Mouse (Mus musculus) midbrain, embryonic 15.5 days (tissue): ENCODE measurements around the gene Hyls1. TPM values are rescaled to one million over a fixed set of nuclear protein-coding genes. Genes with fewer than 3 reads are reported as not detected.
A peak's percentile ranks its signal among the peaks of the same experiment; 100 is the strongest.

ENCODE experiments used
- ATAC-seq: fragments of 200-750 bp; cut with Nextera tagmentation; replicated peaks from 2 replicates; pipeline ENCODE4 v1.8.0; 2017; ENCODE audit warnings: moderate TSS enrichment
- H3K27ac ChIP-seq: fragments of 300-500 bp; sonication (generic); 2 replicates; pipeline ENCODE4 v1.5.1; 2015; ENCODE audit warnings: mild to moderate bottlenecking, inconsistent platforms
- H3K27me3 ChIP-seq: fragments of 300-500 bp; sonication (generic); replicated peaks from 2 replicates; pipeline ENCODE4 v1.6.1; 2015; ENCODE audit warnings: inconsistent platforms
- H3K36me3 ChIP-seq: fragments of 300-500 bp; sonication (generic); replicated peaks from 2 replicates; pipeline ENCODE4 v1.6.1; 2015; ENCODE audit warnings: inconsistent platforms
- H3K4me1 ChIP-seq: fragments of 300-500 bp; sonication (generic); 2 replicates; pipeline ENCODE4 v1.6.1; 2015; ENCODE audit warnings: inconsistent platforms
- H3K4me2 ChIP-seq: fragments of 300-500 bp; sonication (generic); 2 replicates; pipeline ENCODE4 v1.6.1; 2015; ENCODE audit warnings: inconsistent platforms, mild to moderate bottlenecking, moderate library complexity
- H3K4me3 ChIP-seq: fragments of 300-500 bp; sonication (generic); 2 replicates; pipeline ENCODE4 v1.5.1; 2015; ENCODE audit warnings: mild to moderate bottlenecking, inconsistent platforms
- H3K9ac ChIP-seq: fragments of 300-500 bp; sonication (generic); 2 replicates; pipeline ENCODE4 v1.6.1; 2015; ENCODE audit warnings: mild to moderate bottlenecking, inconsistent platforms
- H3K9me3 ChIP-seq: fragments of 300-500 bp; sonication (generic); 2 replicates; pipeline ENCODE4 v1.6.1; 2016; ENCODE audit warnings: inconsistent platforms
- WGBS: fragments of 180-500 bp; shearing (Covaris S2); methylation state at CpG from one replicate; pipeline ENCODE4 v1.1.7; 2015; ENCODE audit warnings: mixed read lengths; 5-methylcytosine and 5-hydroxymethylcytosine counted together
- polyA plus RNA-seq: library from polyadenylated mRNA; unstranded; fragments of >200 nt; fragmentation: Nextera tagmentation; extraction: Ambion mirVana; gene quantifications from 2 replicates; pipeline ENCODE4 v1.2.1, GENCODE M21; 2015

Gene Hyls1
- polyA plus RNA-seq, 1 experiment from 2014 or later: 16.3 TPM

DNA sequence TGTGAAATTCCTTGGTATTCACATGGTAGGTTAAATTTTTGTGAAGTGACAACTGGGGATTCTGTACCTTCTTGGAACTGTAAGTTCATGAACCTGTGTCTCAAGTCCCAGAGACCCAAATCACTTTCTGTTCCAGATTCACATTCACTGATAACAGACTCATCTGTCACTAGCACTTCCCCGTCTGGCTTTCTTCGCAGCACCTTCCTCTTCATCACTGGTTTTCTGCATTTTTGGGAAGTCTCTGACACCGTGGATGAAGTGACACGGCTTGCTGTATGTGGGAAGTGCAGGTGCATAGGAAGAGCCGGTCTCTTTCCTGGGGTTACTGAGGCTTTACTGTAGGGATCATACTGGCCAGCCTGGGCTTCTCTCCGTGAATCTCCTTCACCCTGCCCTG lies 8.6 kb downstream of the Hyls1 start:
- no peaks in the 10 kb centered on the region for H3K27me3 ChIP-seq
- 93% methylated on average over 6 of the region's 6 CpGs for WGBS

DNA sequence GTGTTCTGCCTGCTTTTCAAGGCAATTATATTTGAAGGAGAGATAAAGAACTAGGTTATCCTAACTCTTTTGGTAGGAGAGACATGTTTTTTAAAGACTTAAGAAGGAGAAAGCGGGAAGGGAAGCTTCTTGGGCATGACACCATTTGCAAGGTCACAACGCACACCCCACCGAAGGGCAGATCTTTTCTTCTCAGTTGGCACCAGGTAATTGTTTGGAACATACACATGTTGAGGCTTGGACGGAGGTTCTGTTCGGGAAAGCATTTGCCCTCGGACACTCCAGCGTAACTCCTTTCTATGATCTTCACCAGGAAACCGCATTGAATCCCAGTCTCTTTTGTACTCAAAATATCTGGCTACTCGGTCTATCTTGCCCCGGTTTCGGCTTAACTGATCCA lies 9.1 kb downstream of the Hyls1 start:
- no peaks in the 10 kb centered on the region for H3K27me3 ChIP-seq
- H3K9ac ChIP-seq: no peak overlapping the region
- ATAC-seq: no peak
- H3K36me3 ChIP-seq: peaks cover 15% of the 10 kb centered on the region
- H3K4me3 ChIP-seq: no peak overlapping the region
- no peaks in the 10 kb centered on the region for H3K9me3 ChIP-seq
- WGBS: 95% methylated on average over 11 of the region's 11 CpGs
- H3K4me2 ChIP-seq: no peak overlapping the region
- peaks cover 22% of the 10 kb centered on the region for H3K4me1 ChIP-seq
- no peak overlapping the region for H3K27ac ChIP-seq

More for the DNA sequence above, 8.6 kb downstream of the Hyls1 start:
- no peak overlapping the region for H3K4me3 ChIP-seq
- no peak for ATAC-seq
- H3K9me3 ChIP-seq: no peaks in the 10 kb centered on the region
- no peak overlapping the region for H3K27ac ChIP-seq
- H3K36me3 ChIP-seq: peaks cover 19% of the 10 kb centered on the region
- H3K4me1 ChIP-seq: peaks cover 22% of the 10 kb centered on the region
- no peak overlapping the region for H3K9ac ChIP-seq
- H3K4me2 ChIP-seq: no peak overlapping the region

DNA sequence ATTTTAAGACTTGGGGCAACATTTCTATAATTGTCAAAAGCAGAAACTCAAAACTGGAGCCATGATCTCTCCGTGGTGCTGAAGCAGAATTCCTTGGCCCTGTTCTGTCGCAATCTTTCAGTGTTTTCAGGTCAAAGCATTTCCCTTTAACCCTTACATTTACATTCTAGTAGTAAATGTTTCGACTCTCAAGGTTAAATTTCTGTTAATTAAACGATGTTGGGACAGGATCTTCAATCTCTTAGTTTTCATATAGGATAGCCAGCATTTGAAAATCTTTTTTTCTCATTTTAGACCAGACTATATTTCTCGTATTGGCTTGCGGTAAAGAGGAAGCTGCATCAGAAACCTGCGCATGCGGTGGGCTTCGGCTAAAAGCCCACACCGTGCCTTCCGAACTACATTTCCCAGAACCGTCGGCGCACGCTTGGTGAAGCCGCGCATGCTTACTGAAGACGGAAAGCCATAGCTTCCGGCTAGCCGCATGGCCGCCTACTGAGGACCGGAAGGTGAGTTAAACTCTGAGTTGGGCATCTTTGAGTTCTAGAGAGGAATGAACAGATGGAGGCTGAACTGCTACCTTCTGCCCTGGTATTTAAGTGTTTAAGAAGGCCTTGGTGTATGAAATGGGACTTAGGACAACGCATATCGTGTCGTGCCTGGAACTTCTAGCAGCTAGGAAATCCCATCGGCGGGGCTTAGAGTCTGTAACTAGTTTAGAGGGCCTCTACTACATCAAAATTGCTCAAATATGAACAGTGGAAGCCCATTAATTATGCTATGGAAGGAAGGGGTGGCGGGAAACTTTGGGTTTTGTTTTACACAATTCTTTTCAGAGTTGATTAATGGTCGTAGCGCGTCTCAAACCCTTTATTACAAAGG lies 10.9 kb downstream of the Hyls1 start:
- H3K4me1 ChIP-seq: peaks cover 22% of the 10 kb centered on the region
- peak overlapping the region; percentile 87 for H3K4me2 ChIP-seq
- peak overlapping the region; percentile 86 for H3K27ac ChIP-seq
- 2% methylated on average over 31 of the region's 31 CpGs for WGBS
- peak overlapping the region; percentile 77 for H3K4me3 ChIP-seq
- H3K9ac ChIP-seq: peak overlapping the region; percentile 69
- ATAC-seq: peak; percentile 93
- no peaks in the 10 kb centered on the region for H3K27me3 ChIP-seq
- peaks cover 6% of the 10 kb centered on the region; the same call in 1 of the 2 replicates for H3K36me3 ChIP-seq
- no peaks in the 10 kb centered on the region for H3K9me3 ChIP-seq

DNA sequence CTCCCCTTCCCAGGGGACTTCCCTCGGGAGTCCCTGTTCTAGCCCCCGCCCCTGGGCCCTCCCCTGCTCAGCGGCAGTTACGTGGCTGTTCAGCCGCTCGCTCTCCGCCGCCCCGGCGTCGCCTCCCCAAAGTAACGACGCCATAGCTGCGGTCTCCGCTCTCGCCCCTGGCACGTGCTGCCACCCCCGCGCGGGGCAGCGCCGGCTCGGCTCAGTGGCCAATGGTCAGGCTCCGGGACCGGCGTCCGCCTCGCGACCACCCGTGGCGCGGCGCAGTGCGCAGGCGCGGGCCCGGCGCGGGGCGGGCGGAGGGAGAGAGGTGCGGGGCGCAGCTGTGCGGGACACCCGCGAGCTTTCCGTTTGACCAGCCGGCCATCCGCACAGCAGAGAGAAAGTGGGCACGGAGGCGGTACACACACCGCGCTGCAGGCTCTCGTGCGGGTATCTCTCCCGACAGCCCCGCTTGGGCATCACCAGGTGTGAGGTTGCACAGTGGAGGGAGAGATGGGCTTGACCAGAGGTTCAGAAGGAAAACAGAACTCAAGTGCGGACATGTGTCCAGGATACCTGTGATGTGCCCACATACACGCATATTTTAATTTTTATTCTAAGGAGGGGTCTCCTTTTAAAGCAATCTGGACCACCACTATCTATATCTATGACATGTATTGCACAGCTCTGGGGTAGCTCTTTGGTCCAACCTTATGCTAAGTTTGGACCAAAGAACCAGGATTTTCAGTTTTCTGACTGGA lies 11.8 kb downstream of the Hyls1 start, which contains the start of the genes Ddx25 and Pus3:
Gene Ddx25 (minus strand): TSS at position 272 of the 752 bp plus-strand sequence.
Gene Pus3 (plus strand): TSS at position 339 of the 752 bp plus-strand sequence.
- peak; percentile 88 for ATAC-seq
- Histone ChIP-seq H3K9me3 (no peaks in the 10 kb centered on the region), H3K4me1 (peaks cover 22% of the 10 kb centered on the region), H3K27ac (peak within 1 kb of the TSS; percentile 86), H3K36me3 (peaks cover 13% of the 10 kb centered on the region; the same call in 1 of the 2 replicates), H3K4me3 (peak within 1 kb of the TSS; percentile 77), H3K9ac (peak within 1 kb of the TSS; percentile 69), H3K27me3 (no peaks in the 10 kb centered on the region), H3K4me2 (peak within 1 kb of the TSS; percentile 87)
- under 1% methylated on average over 59 of the region's 59 CpGs for WGBS

DNA sequence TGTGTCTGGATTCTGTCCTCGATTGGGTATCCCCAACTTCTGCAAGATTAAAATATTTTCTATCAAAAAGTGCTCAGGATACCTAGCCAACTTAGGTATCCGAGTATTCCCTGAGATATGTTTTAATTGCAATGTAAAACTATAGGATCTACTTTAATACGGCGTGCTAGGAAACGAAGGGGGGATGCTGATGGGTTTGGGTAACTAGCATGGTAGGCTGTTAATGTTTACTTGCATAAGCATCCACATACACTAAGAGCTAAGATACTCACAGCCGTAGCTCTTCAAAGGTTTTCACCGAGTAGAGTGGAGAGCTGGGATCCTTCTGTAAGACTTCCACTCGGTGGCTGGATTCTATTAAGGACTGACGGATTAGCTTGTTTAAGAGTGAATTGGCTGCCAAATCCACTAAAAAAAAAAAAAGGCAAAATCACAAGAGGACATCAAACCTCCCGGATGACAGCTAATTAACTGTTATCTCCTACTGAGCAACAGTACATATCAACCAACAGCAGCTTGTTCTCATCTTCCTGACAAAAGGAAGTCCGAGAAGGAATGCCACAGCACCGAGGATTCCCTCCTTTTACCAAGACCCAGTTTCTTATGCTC lies 13.6 kb downstream of the Hyls1 start:
- Histone ChIP-seq H3K4me3 (no peak overlapping the region), H3K27me3 (no peaks in the 10 kb centered on the region), H3K9ac (no peak overlapping the region), H3K36me3 (peaks cover 10% of the 10 kb centered on the region; the same call in 1 of the 2 replicates), H3K9me3 (no peaks in the 10 kb centered on the region), H3K4me1 (peaks cover 22% of the 10 kb centered on the region), H3K27ac (no peak overlapping the region), H3K4me2 (0 out of 2 replicates have a peak overlapping the region, but pooled peaks have one; percentile 87)
- ATAC-seq: no peak
- WGBS: 75% methylated on average over 12 of the region's 12 CpGs

DNA sequence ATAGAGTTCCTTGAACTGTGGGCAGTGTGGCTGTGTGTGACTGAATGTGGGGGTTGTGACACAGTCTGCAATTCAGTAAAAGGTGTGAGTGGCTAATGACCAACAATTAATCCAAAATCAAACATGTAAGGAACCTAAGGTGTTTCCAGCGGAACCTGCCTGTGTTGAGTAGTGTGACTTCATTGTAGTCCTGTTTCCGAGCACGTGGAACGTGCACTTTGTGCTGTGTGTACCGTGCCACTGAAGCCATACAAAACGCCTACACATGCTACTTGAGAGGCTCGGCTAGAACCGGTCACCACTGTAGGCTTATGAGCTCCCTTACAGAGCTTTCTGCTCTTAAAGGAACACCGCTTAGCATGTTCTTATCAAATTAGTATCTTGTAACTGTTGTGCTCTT lies 21.7 kb downstream of the Hyls1 start:
- peaks cover 7% of the 10 kb centered on the region; the same call in 1 of the 2 replicates for H3K36me3 ChIP-seq
- no peaks in the 10 kb centered on the region for H3K27me3 ChIP-seq
- no peak for ATAC-seq

DNA sequence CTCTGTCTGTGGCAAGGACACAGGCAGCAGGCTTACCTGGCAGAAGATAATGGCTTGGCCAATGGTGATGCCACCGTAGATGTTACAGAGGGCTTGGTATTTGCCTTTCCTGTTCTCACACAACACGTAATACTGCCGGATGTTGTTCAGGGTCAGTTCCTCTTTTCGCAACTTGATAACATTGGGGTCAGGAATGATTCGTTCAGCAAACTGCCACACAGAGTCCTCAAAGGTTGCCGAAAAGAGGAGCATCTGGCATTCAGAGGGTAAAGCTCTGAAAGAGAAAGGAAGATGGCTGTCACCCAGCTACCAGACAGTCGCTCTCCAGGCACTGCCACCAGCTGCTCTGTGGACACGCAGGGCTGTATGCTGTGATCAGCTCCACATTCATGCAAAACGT lies 23.5 kb downstream of the Hyls1 start:
- Histone ChIP-seq H3K4me3 (no peak overlapping the region), H3K4me2 (no peak overlapping the region), H3K27ac (no peak overlapping the region), H3K36me3 (peaks cover 14% of the 10 kb centered on the region; the same call in 1 of the 2 replicates), H3K9me3 (no peaks in the 10 kb centered on the region), H3K4me1 (no peaks in the 10 kb centered on the region), H3K9ac (no peak overlapping the region), H3K27me3 (no peaks in the 10 kb centered on the region)
- 90% methylated on average over 9 of the region's 9 CpGs for WGBS
- no peak for ATAC-seq

More for the DNA sequence above, 21.7 kb downstream of the Hyls1 start:
- Histone ChIP-seq H3K9ac (no peak overlapping the region), H3K4me2 (no peak overlapping the region), H3K27ac (no peak overlapping the region), H3K4me3 (no peak overlapping the region), H3K9me3 (no peaks in the 10 kb centered on the region), H3K4me1 (no peaks in the 10 kb centered on the region)
- WGBS: 87% methylated on average over 9 of the region's 9 CpGs

DNA sequence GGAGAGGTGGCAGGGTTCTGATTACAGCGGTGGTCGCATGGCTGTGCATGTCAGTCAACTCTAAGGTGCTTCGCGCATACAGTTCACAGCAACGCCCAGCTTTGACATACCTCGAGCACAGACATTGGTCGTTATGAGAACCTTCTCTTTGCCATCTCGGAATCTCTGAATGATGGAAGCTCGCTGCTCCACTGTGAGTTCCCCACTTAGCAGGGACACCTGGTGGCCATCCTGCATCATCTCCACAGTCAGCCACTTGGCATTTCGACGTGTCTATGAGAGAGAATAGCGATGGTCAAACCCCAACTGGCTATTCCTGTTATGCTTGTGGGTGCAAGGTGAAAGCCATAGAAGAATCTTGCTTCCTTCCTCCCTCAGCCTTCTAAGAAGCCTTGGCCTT lies 24.5 kb downstream of the Hyls1 start:
- 75% methylated on average over 12 of the region's 12 CpGs for WGBS
- no peak overlapping the region for H3K4me2 ChIP-seq
- H3K27me3 ChIP-seq: no peaks in the 10 kb centered on the region
- peaks cover 17% of the 10 kb centered on the region for H3K36me3 ChIP-seq
- H3K4me1 ChIP-seq: no peaks in the 10 kb centered on the region
- H3K9ac ChIP-seq: no peak overlapping the region
- no peak overlapping the region for H3K4me3 ChIP-seq
- no peak for ATAC-seq
- H3K27ac ChIP-seq: no peak overlapping the region
- H3K9me3 ChIP-seq: no peaks in the 10 kb centered on the region

DNA sequence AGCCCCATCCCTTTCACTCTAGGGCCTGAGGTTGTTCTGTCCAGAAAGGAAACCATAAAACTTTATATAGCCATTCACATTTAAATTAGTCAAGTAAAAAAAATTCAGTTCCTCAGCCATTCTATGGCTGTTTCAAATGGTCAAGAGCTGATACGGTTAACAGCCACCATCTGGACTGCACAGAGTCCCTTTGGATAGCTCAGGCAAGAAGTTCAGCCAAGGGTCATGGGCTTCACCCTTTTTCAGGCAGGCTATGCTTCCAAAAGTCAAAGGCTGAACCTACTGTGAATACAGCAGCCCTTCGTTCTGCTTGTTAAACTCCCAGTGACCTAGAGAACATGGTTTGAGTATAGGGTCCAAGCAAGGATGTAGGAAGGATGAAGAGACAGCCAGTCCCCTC lies 25.5 kb downstream of the Hyls1 start:
- no peak for ATAC-seq
- WGBS: 90% methylated on average over 2 of the region's 2 CpGs
- H3K4me2 ChIP-seq: no peak overlapping the region
- H3K27ac ChIP-seq: no peak overlapping the region
- H3K9me3 ChIP-seq: no peaks in the 10 kb centered on the region
- H3K4me1 ChIP-seq: no peaks in the 10 kb centered on the region
- H3K27me3 ChIP-seq: no peaks in the 10 kb centered on the region
- peaks cover 24% of the 10 kb centered on the region for H3K36me3 ChIP-seq
- no peak overlapping the region for H3K4me3 ChIP-seq
- no peak overlapping the region for H3K9ac ChIP-seq

DNA sequence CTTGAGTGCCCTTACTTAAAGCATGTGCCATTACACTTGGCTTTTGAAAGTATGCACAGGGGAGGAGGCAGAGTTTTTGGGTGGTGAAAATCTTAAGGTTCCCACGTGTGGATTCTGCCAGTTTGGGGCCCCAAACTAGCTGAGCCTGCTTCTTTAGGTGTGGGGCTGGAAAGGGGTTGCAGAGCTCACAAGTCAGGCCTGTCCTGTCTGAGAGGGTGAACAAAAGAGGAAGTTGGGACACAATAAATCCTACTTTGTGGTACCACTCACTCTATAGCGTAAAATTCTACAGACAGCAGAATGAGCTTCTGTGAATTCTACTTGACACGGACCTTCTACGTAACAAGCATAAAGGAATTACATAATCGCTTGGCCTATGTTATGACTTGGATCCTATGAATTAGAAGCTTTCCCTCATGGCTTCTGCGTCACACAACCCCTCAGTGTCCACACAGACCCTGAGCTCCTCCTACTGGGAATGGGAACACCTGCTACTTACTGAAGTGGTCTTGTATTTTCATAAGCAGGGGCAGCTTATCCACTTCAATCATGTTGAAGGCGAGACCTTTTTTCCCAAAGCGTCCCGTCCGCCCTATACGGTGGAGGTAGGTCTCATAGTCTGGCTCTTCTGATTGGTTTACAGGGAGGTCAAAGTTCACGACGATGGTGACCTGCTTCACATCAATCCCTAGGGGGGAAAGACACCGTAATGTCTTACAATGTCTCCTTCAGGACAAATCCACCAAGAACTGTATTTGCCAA lies 26.9 kb downstream of the Hyls1 start:
- WGBS: 74% methylated on average over 14 of the region's 14 CpGs
- no peak for ATAC-seq
- Histone ChIP-seq H3K4me3 (no peak overlapping the region), H3K27ac (no peak overlapping the region), H3K36me3 (peaks cover 24% of the 10 kb centered on the region), H3K9me3 (no peaks in the 10 kb centered on the region), H3K4me1 (no peaks in the 10 kb centered on the region), H3K27me3 (no peaks in the 10 kb centered on the region), H3K4me2 (no peak overlapping the region), H3K9ac (no peak overlapping the region)

DNA sequence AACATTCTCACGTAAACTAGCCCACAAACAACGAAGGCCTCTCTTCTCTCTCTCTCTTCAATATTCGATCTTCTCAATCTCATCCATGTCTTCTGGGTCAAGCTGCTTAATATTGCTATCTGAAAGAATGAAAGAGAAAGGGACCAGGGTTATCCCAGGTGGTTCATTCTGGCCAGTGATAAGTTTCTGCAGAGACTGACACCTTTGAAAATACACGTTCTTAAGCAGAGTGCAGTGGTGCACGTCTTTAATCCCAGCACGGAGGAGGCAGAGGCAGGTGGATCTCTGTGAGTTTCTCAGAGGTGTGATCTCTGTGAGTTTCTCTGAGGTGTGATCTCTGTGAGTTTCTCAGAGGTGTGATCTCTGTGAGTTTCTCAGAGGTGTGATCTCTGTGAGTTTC lies 28.3 kb downstream of the Hyls1 start:
- no peaks in the 10 kb centered on the region for H3K9me3 ChIP-seq
- H3K4me2 ChIP-seq: no peak overlapping the region
- no peak overlapping the region for H3K4me3 ChIP-seq
- peaks cover 24% of the 10 kb centered on the region for H3K36me3 ChIP-seq
- WGBS: 73% methylated on average over 6 of the region's 6 CpGs
- H3K9ac ChIP-seq: no peak overlapping the region
- H3K27ac ChIP-seq: no peak overlapping the region
- ATAC-seq: no peak
- H3K27me3 ChIP-seq: no peaks in the 10 kb centered on the region
- no peaks in the 10 kb centered on the region for H3K4me1 ChIP-seq
